Mouse (Mus musculus): Measurements from ENCODE around the gene Casc4. TPM values are rescaled to one million over a fixed set of nuclear protein-coding genes. Genes with fewer than 3 reads are reported as not detected.
"Not testable (repeated sequence)": the region's sequence is repeated elsewhere in the genome, so short reads cannot be mapped to it uniquely, and the experiment has no call there.

Casc4 gene
- polyA plus RNA-seq, 1 experiment from 2014 or later: 30.2 TPM

- DNase-seq (ENCODE audit: low spot score): no peak
- no peak overlapping the region for H3K4me2 ChIP-seq (replicated peaks; ENCODE audit: low read depth, low read length)
- H3K27me3 ChIP-seq (ENCODE audit: control insufficient read depth, insufficient read depth, low read length): no peaks in the 10 kb centered on the region
- no peaks in the 10 kb centered on the region for H3K4me1 ChIP-seq (replicated peaks; ENCODE audit: control insufficient read depth, insufficient read depth, low read length)
- H3K4me3 ChIP-seq (ENCODE audit: low read depth, low read length): no peak overlapping the region
- no peaks in the 10 kb centered on the region for H3K9me3 ChIP-seq (ENCODE audit: control insufficient read depth, low read length)
- WGBS: 100% methylated on average over 1 of the region's 1 CpGs
- no peak for ATAC-seq (ENCODE audit: low FRiP score)
- no peaks in the 10 kb centered on the region for H3K36me3 ChIP-seq (ENCODE audit: control insufficient read depth, insufficient read depth, low read length)
- H3K9ac ChIP-seq (ENCODE audit: low read depth, low read length): no peak overlapping the region
- no peak overlapping the region for H3K27ac ChIP-seq (ENCODE audit: low read depth, low read length)
Observed at GRCm38 (mm10) chr2:121886406-121886805, 19.6 kb downstream of the Casc4 start.

GRCm38 (mm10) chr2:121888720-121889497, 22.1 kb downstream of the Casc4 start:
- DNase-seq (ENCODE audit: low spot score): no peak
- WGBS: 88% methylated on average over 3 of the region's 3 CpGs

GRCm38 (mm10) chr2:121895261-121895660, 28.5 kb downstream of the Casc4 start:
- no peak overlapping the region for H3K9ac ChIP-seq (ENCODE audit: low read depth, low read length)
- H3K27me3 ChIP-seq (ENCODE audit: control insufficient read depth, insufficient read depth, low read length): no peaks in the 10 kb centered on the region
- no peaks in the 10 kb centered on the region for H3K4me1 ChIP-seq (replicated peaks; ENCODE audit: control insufficient read depth, insufficient read depth, low read length)
- H3K9me3 ChIP-seq (ENCODE audit: control insufficient read depth, low read length): no peaks in the 10 kb centered on the region
- DNase-seq (ENCODE audit: low spot score) (no peak), ATAC-seq (ENCODE audit: low FRiP score) (no peak)
- H3K4me3 ChIP-seq (ENCODE audit: low read depth, low read length): no peak overlapping the region
- no peak overlapping the region for H3K27ac ChIP-seq (ENCODE audit: low read depth, low read length)
- H3K36me3 ChIP-seq (ENCODE audit: control insufficient read depth, insufficient read depth, low read length): no peaks in the 10 kb centered on the region
- WGBS: 89% methylated on average over 2 of the region's 2 CpGs
- no peak overlapping the region for H3K4me2 ChIP-seq (replicated peaks; ENCODE audit: low read depth, low read length)

More at GRCm38 (mm10) chr2:121888720-121889497, 22.1 kb downstream of the Casc4 start:
- Histone ChIP-seq H3K9ac (ENCODE audit: low read depth, low read length) (no peak overlapping the region), H3K4me1 (replicated peaks; ENCODE audit: control insufficient read depth, insufficient read depth, low read length) (no peaks in the 10 kb centered on the region), H3K9me3 (ENCODE audit: control insufficient read depth, low read length) (no peaks in the 10 kb centered on the region), H3K27me3 (ENCODE audit: control insufficient read depth, insufficient read depth, low read length) (no peaks in the 10 kb centered on the region), H3K27ac (ENCODE audit: low read depth, low read length) (no peak overlapping the region), H3K4me2 (replicated peaks; ENCODE audit: low read depth, low read length) (no peak overlapping the region), H3K4me3 (ENCODE audit: low read depth, low read length) (no peak overlapping the region), H3K36me3 (ENCODE audit: control insufficient read depth, insufficient read depth, low read length) (no peaks in the 10 kb centered on the region)
- no peak for ATAC-seq (ENCODE audit: low FRiP score)

- Histone ChIP-seq H3K27me3 (ENCODE audit: control insufficient read depth, insufficient read depth, low read length) (no peaks in the 10 kb centered on the region), H3K9ac (ENCODE audit: low read depth, low read length) (no peak overlapping the region), H3K4me2 (replicated peaks; ENCODE audit: low read depth, low read length) (no peak overlapping the region), H3K27ac (ENCODE audit: low read depth, low read length) (no peak overlapping the region), H3K4me3 (ENCODE audit: low read depth, low read length) (no peak overlapping the region), H3K4me1 (replicated peaks; ENCODE audit: control insufficient read depth, insufficient read depth, low read length) (no peaks in the 10 kb centered on the region), H3K9me3 (ENCODE audit: control insufficient read depth, low read length) (no peaks in the 10 kb centered on the region), H3K36me3 (ENCODE audit: control insufficient read depth, insufficient read depth, low read length) (no peaks in the 10 kb centered on the region)
- no peak for ATAC-seq (ENCODE audit: low FRiP score)
- WGBS: 85% methylated on average over 1 of the region's 1 CpGs
- no peak for DNase-seq (ENCODE audit: low spot score)
Observed at GRCm38 (mm10) chr2:121896825-121897224, 30.1 kb downstream of the Casc4 start.

- WGBS: 93% methylated on average over 3 of the region's 3 CpGs
- ATAC-seq (ENCODE audit: low FRiP score) (no peak), DNase-seq (ENCODE audit: low spot score) (no peak)
- no peak overlapping the region for H3K27ac ChIP-seq (ENCODE audit: low read depth, low read length)
- no peak overlapping the region for H3K9ac ChIP-seq (ENCODE audit: low read depth, low read length)
- no peaks in the 10 kb centered on the region for H3K9me3 ChIP-seq (ENCODE audit: control insufficient read depth, low read length)
- H3K27me3 ChIP-seq (ENCODE audit: control insufficient read depth, insufficient read depth, low read length): no peaks in the 10 kb centered on the region
- H3K4me1 ChIP-seq (replicated peaks; ENCODE audit: control insufficient read depth, insufficient read depth, low read length): no peaks in the 10 kb centered on the region
- H3K4me3 ChIP-seq (ENCODE audit: low read depth, low read length): no peak overlapping the region
- no peaks in the 10 kb centered on the region for H3K36me3 ChIP-seq (ENCODE audit: control insufficient read depth, insufficient read depth, low read length)
- no peak overlapping the region for H3K4me2 ChIP-seq (replicated peaks; ENCODE audit: low read depth, low read length)
Observed at GRCm38 (mm10) chr2:121909975-121910374, 43.2 kb downstream of the Casc4 start.

GRCm38 (mm10) chr2:121916047-121916970, 49.5 kb downstream of the Casc4 start:
- WGBS: 97% methylated on average over 5 of the region's 5 CpGs
- Histone ChIP-seq H3K4me3 (ENCODE audit: low read depth, low read length) (no peak overlapping the region), H3K9ac (ENCODE audit: low read depth, low read length) (no peak overlapping the region), H3K4me2 (replicated peaks; ENCODE audit: low read depth, low read length) (no peak overlapping the region), H3K4me1 (replicated peaks; ENCODE audit: control insufficient read depth, insufficient read depth, low read length) (no peaks in the 10 kb centered on the region), H3K9me3 (ENCODE audit: control insufficient read depth, low read length) (no peaks in the 10 kb centered on the region), H3K27ac (ENCODE audit: low read depth, low read length) (no peak overlapping the region), H3K36me3 (ENCODE audit: control insufficient read depth, insufficient read depth, low read length) (no peaks in the 10 kb centered on the region), H3K27me3 (ENCODE audit: control insufficient read depth, insufficient read depth, low read length) (no peaks in the 10 kb centered on the region)
- no peak for DNase-seq (ENCODE audit: low spot score)
- ATAC-seq (ENCODE audit: low FRiP score): no peak

GRCm38 (mm10) chr2:121937624-121938023, 70.9 kb downstream of the Casc4 start:
- not testable (repeated sequence) for H3K4me1 ChIP-seq (replicated peaks; ENCODE audit: control insufficient read depth, insufficient read depth, low read length); DNase-seq (ENCODE audit: low spot score); H3K4me3 ChIP-seq (ENCODE audit: low read depth, low read length); H3K27me3 ChIP-seq (ENCODE audit: control insufficient read depth, insufficient read depth, low read length); H3K9me3 ChIP-seq (ENCODE audit: control insufficient read depth, low read length); ATAC-seq (ENCODE audit: low FRiP score); H3K27ac ChIP-seq (ENCODE audit: low read depth, low read length); H3K4me2 ChIP-seq (replicated peaks; ENCODE audit: low read depth, low read length); H3K9ac ChIP-seq (ENCODE audit: low read depth, low read length); H3K36me3 ChIP-seq (ENCODE audit: control insufficient read depth, insufficient read depth, low read length)
- 82% methylated on average over 2 of the region's 2 CpGs for WGBS

- Histone ChIP-seq H3K27ac (ENCODE audit: low read depth, low read length) (no peak overlapping the region), H3K4me1 (replicated peaks; ENCODE audit: control insufficient read depth, insufficient read depth, low read length) (no peaks in the 10 kb centered on the region), H3K27me3 (ENCODE audit: control insufficient read depth, insufficient read depth, low read length) (no peaks in the 10 kb centered on the region), H3K9me3 (ENCODE audit: control insufficient read depth, low read length) (no peaks in the 10 kb centered on the region), H3K9ac (ENCODE audit: low read depth, low read length) (no peak overlapping the region), H3K36me3 (ENCODE audit: control insufficient read depth, insufficient read depth, low read length) (no peaks in the 10 kb centered on the region), H3K4me3 (ENCODE audit: low read depth, low read length) (no peak overlapping the region), H3K4me2 (replicated peaks; ENCODE audit: low read depth, low read length) (no peak overlapping the region)
- DNase-seq (ENCODE audit: low spot score) (no peak), ATAC-seq (ENCODE audit: low FRiP score) (no peak)
- 79% methylated on average over 3 of the region's 3 CpGs for WGBS
Observed at GRCm38 (mm10) chr2:121943364-121943763, 76.6 kb downstream of the Casc4 start.

Measured in hindbrain, embryonic 11.5 days (tissue).